Mouse (Mus musculus): ENCODE measurements around the gene Osbpl11.

The Osbpl11 gene

GRCm38 (mm10) chr16:33288536-33288935 is 103.7 kb downstream of the Osbpl11 start:
- Histone ChIP-seq H3K27me3 (ENCODE audit: insufficient read depth, low read length) (no peaks in the 10 kb centered on the region), H3K36me3 (ENCODE audit: insufficient read depth, low read length) (peaks cover 91% of the 10 kb centered on the region), H3K4me1 (replicated peaks; ENCODE audit: low read depth, low read length) (peaks cover 12% of the 10 kb centered on the region), H3K9me3 (ENCODE audit: low read length) (peaks cover 6% of the 10 kb centered on the region), H3K4me3 (replicated peaks; ENCODE audit: low read length) (no peak overlapping the region)
- TF ChIP-seq CTCF (conservative IDR thresholded peaks at IDR 0.05; ENCODE audit: low read length), result no peak
- no peak for TF ChIP-seq NANOG (IDR thresholded peaks at IDR 0.05; ENCODE audit: borderline replicate concordance, low read length)

- no peak overlapping the region for H3K4me3 ChIP-seq (replicated peaks; ENCODE audit: low read length)
- peaks cover 6% of the 10 kb centered on the region for H3K9me3 ChIP-seq (ENCODE audit: low read length)
- H3K27me3 ChIP-seq (ENCODE audit: insufficient read depth, low read length), result no peaks in the 10 kb centered on the region
- TF ChIP-seq CTCF (conservative IDR thresholded peaks at IDR 0.05; ENCODE audit: low read length), result no peak
- TF ChIP-seq NANOG (IDR thresholded peaks at IDR 0.05; ENCODE audit: borderline replicate concordance, low read length), result no peak
- no peak for TF ChIP-seq POU5F1 (IDR thresholded peaks at IDR 0.05; ENCODE audit: borderline replicate concordance, low read length)
- H3K4me1 ChIP-seq (replicated peaks; ENCODE audit: low read depth, low read length), result peaks cover 12% of the 10 kb centered on the region
- peaks cover 94% of the 10 kb centered on the region for H3K36me3 ChIP-seq (ENCODE audit: insufficient read depth, low read length)
Observed at GRCm38 (mm10) chr16:33289981-33290380, 105.1 kb downstream of the Osbpl11 start.

- Histone ChIP-seq H3K27me3 (ENCODE audit: insufficient read depth, low read length) (no peaks in the 10 kb centered on the region), H3K4me3 (replicated peaks; ENCODE audit: low read length) (no peak overlapping the region), H3K9me3 (ENCODE audit: low read length) (peaks cover 6% of the 10 kb centered on the region), H3K36me3 (ENCODE audit: insufficient read depth, low read length) (peaks cover 98% of the 10 kb centered on the region), H3K4me1 (replicated peaks; ENCODE audit: low read depth, low read length) (peaks cover 12% of the 10 kb centered on the region)
- TF ChIP-seq POU5F1 (IDR thresholded peaks at IDR 0.05; ENCODE audit: borderline replicate concordance, low read length) (no peak), NANOG (IDR thresholded peaks at IDR 0.05; ENCODE audit: borderline replicate concordance, low read length) (no peak), CTCF (conservative IDR thresholded peaks at IDR 0.05; ENCODE audit: low read length) (no peak)
Observed at GRCm38 (mm10) chr16:33292241-33292640, 107.4 kb downstream of the Osbpl11 start.
